Mouse (Mus musculus): ENCODE measurements at regions not wholly inside any gene's neighbourhood (a gene's known extent, or its start where the extent isn't known, plus 50 kb on each side); places are given as distances from the start of the nearest gene placed in this dataset.

- H3K36me3 ChIP-seq (ENCODE audit: control insufficient read depth, insufficient read depth, low read length), result no peaks in the 10 kb centered on the region
These were observed 377.4 kb downstream of the Arl4a start for GRCm38 (mm10) chr12:39660420-39660819.

DNA sequence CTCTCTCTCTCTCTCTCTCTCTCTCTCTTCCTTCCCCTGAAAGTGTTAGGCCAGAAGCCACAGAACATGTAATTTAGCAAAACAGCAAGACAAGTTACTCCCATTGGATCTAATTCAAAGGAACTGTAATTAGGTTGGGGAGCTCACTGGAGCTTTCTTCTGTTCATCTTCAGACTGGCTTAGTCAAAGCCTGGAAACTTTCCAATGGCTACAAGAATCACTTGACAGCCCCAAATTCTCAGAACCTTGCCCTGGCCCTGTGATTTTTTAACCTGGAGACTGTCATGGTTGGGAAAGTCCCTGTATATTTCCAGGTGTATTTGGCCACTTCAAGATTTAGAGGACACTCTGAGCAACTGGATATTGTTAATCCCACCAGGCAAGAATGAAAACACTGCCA lies 381.2 kb downstream of the Arl4a start:
- H3K36me3 ChIP-seq (ENCODE audit: control insufficient read depth, insufficient read depth, low read length), result no peaks in the 10 kb centered on the region
- H3K27me3 ChIP-seq (ENCODE audit: control insufficient read depth, insufficient read depth, low read length), result no peaks in the 10 kb centered on the region
- no peak overlapping the region for H3K27ac ChIP-seq (ENCODE audit: control insufficient read depth, insufficient read depth, low read depth, low read length)
- TF ChIP-seq POLR2A (IDR thresholded peaks at IDR 0.05; ENCODE audit: control insufficient read depth, low read depth, low read length) (no peak), CTCF (IDR thresholded peaks at IDR 0.05; ENCODE audit: control insufficient read depth, insufficient read depth, insufficient replicate concordance, low read depth, low read length) (no peak)
- no peaks in the 10 kb centered on the region for H3K4me1 ChIP-seq (ENCODE audit: control insufficient read depth, insufficient read depth, low read length)
- H3K4me3 ChIP-seq (ENCODE audit: control insufficient read depth, low read depth, low read length), result no peak overlapping the region

More at GRCm38 (mm10) chr12:39660420-39660819, 377.4 kb downstream of the Arl4a start:
- H3K27ac ChIP-seq (ENCODE audit: control insufficient read depth, insufficient read depth, low read depth, low read length), result no peak overlapping the region
- TF ChIP-seq POLR2A (IDR thresholded peaks at IDR 0.05; ENCODE audit: control insufficient read depth, low read depth, low read length) (no peak), CTCF (IDR thresholded peaks at IDR 0.05; ENCODE audit: control insufficient read depth, insufficient read depth, insufficient replicate concordance, low read depth, low read length) (no peak)
- H3K4me1 ChIP-seq (ENCODE audit: control insufficient read depth, insufficient read depth, low read length), result no peaks in the 10 kb centered on the region
- H3K4me3 ChIP-seq (ENCODE audit: control insufficient read depth, low read depth, low read length), result no peak overlapping the region
- no peaks in the 10 kb centered on the region for H3K27me3 ChIP-seq (ENCODE audit: control insufficient read depth, insufficient read depth, low read length)

DNA sequence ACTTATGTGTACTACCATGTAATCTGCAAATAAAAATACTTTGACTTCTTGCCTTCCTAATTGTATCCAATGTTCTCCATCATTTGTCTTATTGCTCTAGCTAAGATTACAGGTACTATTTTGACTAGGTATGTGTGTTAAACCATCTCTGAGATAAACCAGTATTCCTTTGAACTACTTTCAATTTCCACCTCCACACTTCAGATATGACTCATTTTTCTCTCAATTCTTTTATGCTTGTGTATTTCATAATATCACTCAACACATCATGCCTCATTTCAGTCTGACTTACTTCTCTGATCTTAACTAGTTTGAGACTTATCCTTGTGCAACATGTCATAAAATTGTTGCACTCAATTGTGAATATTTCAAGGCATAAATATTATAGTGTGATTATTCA lies 388.9 kb downstream of the Arl4a start:
- no peaks in the 10 kb centered on the region for H3K4me1 ChIP-seq (ENCODE audit: control insufficient read depth, insufficient read depth, low read length)
- H3K36me3 ChIP-seq (ENCODE audit: control insufficient read depth, insufficient read depth, low read length), result no peaks in the 10 kb centered on the region
- H3K27ac ChIP-seq (ENCODE audit: control insufficient read depth, insufficient read depth, low read depth, low read length), result no peak overlapping the region
- H3K27me3 ChIP-seq (ENCODE audit: control insufficient read depth, insufficient read depth, low read length), result no peaks in the 10 kb centered on the region
- H3K4me3 ChIP-seq (ENCODE audit: control insufficient read depth, low read depth, low read length), result no peak overlapping the region
- TF ChIP-seq POLR2A (IDR thresholded peaks at IDR 0.05; ENCODE audit: control insufficient read depth, low read depth, low read length) (no peak), CTCF (IDR thresholded peaks at IDR 0.05; ENCODE audit: control insufficient read depth, insufficient read depth, insufficient replicate concordance, low read depth, low read length) (no peak)

GRCm38 (mm10) chr12:39646556-39646955 lies 391.3 kb downstream of the Arl4a start:
- no peaks in the 10 kb centered on the region for H3K4me1 ChIP-seq (ENCODE audit: control insufficient read depth, insufficient read depth, low read length)
- no peaks in the 10 kb centered on the region for H3K27me3 ChIP-seq (ENCODE audit: control insufficient read depth, insufficient read depth, low read length)
- H3K36me3 ChIP-seq (ENCODE audit: control insufficient read depth, insufficient read depth, low read length), result no peaks in the 10 kb centered on the region
- TF ChIP-seq CTCF (IDR thresholded peaks at IDR 0.05; ENCODE audit: control insufficient read depth, insufficient read depth, insufficient replicate concordance, low read depth, low read length) (no peak), POLR2A (IDR thresholded peaks at IDR 0.05; ENCODE audit: control insufficient read depth, low read depth, low read length) (no peak)
- no peak overlapping the region for H3K27ac ChIP-seq (ENCODE audit: control insufficient read depth, insufficient read depth, low read depth, low read length)
- H3K4me3 ChIP-seq (ENCODE audit: control insufficient read depth, low read depth, low read length), result no peak overlapping the region

DNA sequence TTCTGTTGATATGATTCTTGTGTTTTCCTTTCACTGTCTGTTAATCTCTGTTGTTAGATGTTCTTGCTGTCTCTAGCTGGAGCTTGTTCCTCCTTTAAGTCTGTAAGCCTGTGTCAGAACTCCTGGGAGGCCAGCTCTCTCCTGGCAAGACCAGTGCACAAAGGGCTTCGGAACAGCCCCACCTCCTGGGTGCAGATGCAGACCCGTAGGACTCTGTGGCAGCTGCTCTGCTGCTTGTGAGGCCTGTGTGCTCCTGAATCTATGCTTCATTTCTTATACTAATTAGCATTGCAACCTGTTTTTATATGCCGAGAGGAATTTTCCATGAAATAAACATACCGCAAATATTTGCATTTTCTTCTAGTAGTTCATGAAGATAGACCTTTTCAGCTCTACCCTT lies 392.2 kb downstream of the Arl4a start:
- H3K4me3 ChIP-seq (ENCODE audit: control insufficient read depth, low read depth, low read length), result no peak overlapping the region
- no peak overlapping the region for H3K27ac ChIP-seq (ENCODE audit: control insufficient read depth, insufficient read depth, low read depth, low read length)
- H3K27me3 ChIP-seq (ENCODE audit: control insufficient read depth, insufficient read depth, low read length), result no peaks in the 10 kb centered on the region
- H3K4me1 ChIP-seq (ENCODE audit: control insufficient read depth, insufficient read depth, low read length), result no peaks in the 10 kb centered on the region
- no peak for TF ChIP-seq POLR2A (IDR thresholded peaks at IDR 0.05; ENCODE audit: control insufficient read depth, low read depth, low read length)
- TF ChIP-seq CTCF (IDR thresholded peaks at IDR 0.05; ENCODE audit: control insufficient read depth, insufficient read depth, insufficient replicate concordance, low read depth, low read length), result no peak
- H3K36me3 ChIP-seq (ENCODE audit: control insufficient read depth, insufficient read depth, low read length), result no peaks in the 10 kb centered on the region

GRCm38 (mm10) chr12:39639246-39639645 lies 398.6 kb downstream of the Arl4a start:
- Histone ChIP-seq H3K4me1 (ENCODE audit: control insufficient read depth, insufficient read depth, low read length) (no peaks in the 10 kb centered on the region), H3K4me3 (ENCODE audit: control insufficient read depth, low read depth, low read length) (no peak overlapping the region), H3K36me3 (ENCODE audit: control insufficient read depth, insufficient read depth, low read length) (no peaks in the 10 kb centered on the region), H3K27ac (ENCODE audit: control insufficient read depth, insufficient read depth, low read depth, low read length) (no peak overlapping the region), H3K27me3 (ENCODE audit: control insufficient read depth, insufficient read depth, low read length) (no peaks in the 10 kb centered on the region)
- no peak for TF ChIP-seq POLR2A (IDR thresholded peaks at IDR 0.05; ENCODE audit: control insufficient read depth, low read depth, low read length)
- no peak for TF ChIP-seq CTCF (IDR thresholded peaks at IDR 0.05; ENCODE audit: control insufficient read depth, insufficient read depth, insufficient replicate concordance, low read depth, low read length)

- Histone ChIP-seq H3K27me3 (ENCODE audit: control insufficient read depth, insufficient read depth, low read length) (no peaks in the 10 kb centered on the region), H3K4me1 (ENCODE audit: control insufficient read depth, insufficient read depth, low read length) (no peaks in the 10 kb centered on the region), H3K27ac (ENCODE audit: control insufficient read depth, insufficient read depth, low read depth, low read length) (no peak overlapping the region), H3K36me3 (ENCODE audit: control insufficient read depth, insufficient read depth, low read length) (no peaks in the 10 kb centered on the region), H3K4me3 (ENCODE audit: control insufficient read depth, low read depth, low read length) (no peak overlapping the region)
- TF ChIP-seq CTCF (IDR thresholded peaks at IDR 0.05; ENCODE audit: control insufficient read depth, insufficient read depth, insufficient replicate concordance, low read depth, low read length), result no peak
- TF ChIP-seq POLR2A (IDR thresholded peaks at IDR 0.05; ENCODE audit: control insufficient read depth, low read depth, low read length), result no peak
These were observed 403.5 kb downstream of the Arl4a start for GRCm38 (mm10) chr12:39634337-39634736.

DNA sequence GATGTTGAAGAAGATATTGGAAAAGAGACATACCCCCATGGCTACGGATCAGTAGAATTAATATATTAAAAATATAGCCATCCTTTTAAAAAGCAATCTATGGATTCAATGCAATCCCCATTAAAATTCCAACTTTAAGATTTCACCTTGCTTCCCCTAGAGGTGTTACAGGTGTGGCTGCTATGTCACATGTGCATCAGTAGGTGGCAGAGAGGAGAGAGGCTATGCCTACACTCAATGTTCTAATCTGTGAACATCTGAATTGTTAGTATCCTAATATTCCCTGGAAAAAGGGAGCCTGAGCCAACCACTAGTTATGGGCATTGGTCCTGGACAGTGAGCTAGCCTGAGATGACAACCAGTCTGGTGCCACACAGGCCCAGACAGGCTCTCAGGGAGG lies 416.6 kb downstream of the Arl4a start:
- TF ChIP-seq POLR2A (IDR thresholded peaks at IDR 0.05; ENCODE audit: control insufficient read depth, low read depth, low read length), result no peak
- TF ChIP-seq CTCF (IDR thresholded peaks at IDR 0.05; ENCODE audit: control insufficient read depth, insufficient read depth, insufficient replicate concordance, low read depth, low read length), result no peak
- H3K4me1 ChIP-seq (ENCODE audit: control insufficient read depth, insufficient read depth, low read length), result no peaks in the 10 kb centered on the region
- H3K36me3 ChIP-seq (ENCODE audit: control insufficient read depth, insufficient read depth, low read length), result no peaks in the 10 kb centered on the region
- no peak overlapping the region for H3K27ac ChIP-seq (ENCODE audit: control insufficient read depth, insufficient read depth, low read depth, low read length)
- no peak overlapping the region for H3K4me3 ChIP-seq (ENCODE audit: control insufficient read depth, low read depth, low read length)
- no peaks in the 10 kb centered on the region for H3K27me3 ChIP-seq (ENCODE audit: control insufficient read depth, insufficient read depth, low read length)
